Mouse (Mus musculus): ENCODE results near the gene AW011738.

Gene AW011738

GRCm38 (mm10) chr4:156200623-156201475, 2.3 kb upstream of the AW011738 start, which contains the start of gene Isg15:
TSS of gene Isg15 (minus strand) at chr4:156200818.
- DNase-seq = no peak

- no peak for DNase-seq
Measured at GRCm38 (mm10) chr4:156202462-156202893, 626 bp upstream of the AW011738 start.

- DNase-seq = peak; percentile 56
Measured at GRCm38 (mm10) chr4:156203413-156204131, 468 bp downstream of the AW011738 start.

DNA sequence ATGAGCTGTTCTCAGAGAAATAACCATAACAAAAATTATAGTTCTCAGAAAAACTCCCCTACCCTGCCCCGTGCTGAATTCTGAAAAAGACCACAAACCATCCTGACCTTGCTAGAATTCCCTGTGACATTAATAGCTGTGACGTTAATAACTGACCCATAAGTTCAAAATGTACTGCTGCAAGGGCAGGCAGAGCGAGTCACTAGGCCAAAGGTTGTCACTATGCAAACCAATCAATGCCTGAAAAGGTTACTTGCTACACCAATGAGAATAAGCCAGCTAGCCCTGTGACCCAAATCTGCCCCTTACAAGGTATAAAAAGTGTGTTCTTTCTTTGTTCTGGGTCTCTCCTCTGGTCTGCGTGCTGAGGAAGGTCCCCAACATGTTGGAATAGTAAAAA, 5.8 kb downstream of the AW011738 start:
- DNase-seq = no peak

GRCm38 (mm10) chr4:156209963-156210635, 7.0 kb downstream of the AW011738 start:
- no peak for DNase-seq

DNA sequence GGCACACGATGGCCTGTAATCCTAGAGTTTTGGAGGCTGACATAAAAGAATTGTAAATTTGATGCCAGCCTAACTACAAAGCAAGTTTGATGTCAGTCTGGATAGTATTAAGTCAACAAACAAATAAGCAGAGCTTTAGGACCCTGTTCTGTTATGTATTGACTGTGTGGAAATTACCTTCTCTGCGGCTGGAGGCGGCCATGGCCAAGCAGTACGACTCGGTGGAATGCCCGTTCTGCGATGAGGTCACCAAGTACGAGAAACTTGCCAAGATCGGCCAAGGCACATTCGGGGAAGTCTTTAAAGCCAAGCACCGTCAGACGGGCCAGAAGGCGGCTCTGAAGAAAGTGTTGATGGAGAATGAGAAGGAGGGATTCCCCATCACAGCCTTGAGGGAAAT, 10.0 kb downstream of the AW011738 start:
- no peak for DNase-seq

- DNase-seq = no peak
Measured at GRCm38 (mm10) chr4:156215649-156216048, 12.5 kb downstream of the AW011738 start, which contains the start of gene Perm1. TSS of gene Perm1 (plus strand) at chr4:156215868.

- DNase-seq = no peak
Measured at GRCm38 (mm10) chr4:156216196-156216595, 13.1 kb downstream of the AW011738 start.

GRCm38 (mm10) chr4:156217022-156217669, 14.0 kb downstream of the AW011738 start:
- DNase-seq = no peak

DNA sequence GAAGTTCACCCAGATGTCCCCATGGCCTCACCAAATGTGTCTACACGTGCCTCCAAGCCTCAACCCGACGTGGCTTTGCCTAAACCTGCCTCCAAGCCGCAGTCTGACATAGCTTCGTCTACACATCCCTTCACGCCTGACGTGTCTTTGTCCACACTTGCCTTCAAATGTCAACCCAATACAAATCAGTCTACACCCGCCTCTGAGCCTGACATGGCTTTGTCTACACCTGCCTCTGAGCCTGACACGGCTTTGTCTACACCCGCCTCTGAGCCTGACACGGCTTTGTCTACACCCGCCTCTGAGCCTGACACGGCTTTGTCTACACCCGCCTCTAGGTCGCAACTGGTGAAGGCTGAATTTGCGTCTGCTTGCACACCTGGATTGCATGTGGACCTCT, 14.7 kb downstream of the AW011738 start:
- no peak for DNase-seq

DNA sequence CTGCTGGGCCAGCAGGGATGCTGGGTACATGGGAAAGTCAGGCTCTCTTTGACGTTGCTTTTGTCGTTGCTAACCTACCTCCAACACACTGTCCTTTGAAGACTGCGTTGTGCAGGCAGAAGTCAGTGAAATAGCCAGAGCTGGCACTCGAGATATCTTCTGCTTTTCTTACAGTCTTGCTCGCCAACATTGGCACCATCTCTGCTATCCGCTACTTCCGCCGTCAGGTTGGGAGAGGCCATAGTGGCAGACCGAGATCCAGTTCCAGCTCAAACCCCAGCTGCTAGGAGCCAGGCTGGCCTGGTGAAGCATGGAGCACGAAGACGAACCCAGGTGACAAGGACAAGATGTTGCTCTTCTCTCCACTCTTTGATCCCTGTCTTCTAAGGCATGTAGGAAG, 16.8 kb downstream of the AW011738 start:
- DNase-seq = no peak

- no peak for DNase-seq
Measured at GRCm38 (mm10) chr4:156224276-156224675, 21.2 kb downstream of the AW011738 start.

GRCm38 (mm10) chr4:156227752-156228392, 24.8 kb downstream of the AW011738 start:
- DNase-seq = no peak

DNA sequence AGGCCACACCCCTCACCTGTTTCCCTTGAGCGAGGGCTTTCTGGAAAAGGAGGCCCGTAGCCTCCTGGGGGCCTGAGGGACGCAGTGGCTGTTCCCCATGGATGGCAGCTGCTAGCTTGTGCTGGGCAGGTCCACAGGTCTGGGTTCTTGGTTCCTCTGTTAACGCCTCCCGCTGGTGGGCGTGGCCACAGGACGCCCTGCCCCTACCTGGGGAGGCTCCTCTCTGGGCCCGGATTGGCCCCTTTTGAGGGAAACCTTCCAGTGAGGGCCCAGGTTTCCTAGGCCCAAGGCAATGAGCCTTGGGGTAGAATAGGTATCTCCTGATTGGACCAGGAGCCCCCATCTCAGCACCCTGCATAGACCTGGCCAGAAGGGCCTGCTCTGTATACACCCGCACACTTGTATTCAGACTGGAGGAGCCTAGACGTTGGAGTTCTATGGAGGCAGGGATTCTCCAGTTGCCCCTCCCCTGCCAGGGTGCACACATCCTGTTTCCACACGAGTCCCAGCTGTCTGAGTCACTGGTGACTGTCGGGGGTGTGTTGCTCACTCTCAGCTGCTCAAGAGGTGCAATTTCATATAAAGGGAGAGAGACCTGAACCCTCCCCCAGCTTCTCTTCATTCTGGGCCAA, 25.4 kb downstream of the AW011738 start:
- no peak for DNase-seq

GRCm38 (mm10) chr4:156234021-156234501, 31.0 kb downstream of the AW011738 start:
- peak; percentile 41 for DNase-seq

- peak; percentile 84 for DNase-seq
Measured at GRCm38 (mm10) chr4:156234701-156235213, 31.7 kb downstream of the AW011738 start, which contains the start of gene Plekhn1. TSS of gene Plekhn1 (minus strand) at chr4:156234857.

- peak; percentile 47 for DNase-seq
Measured at GRCm38 (mm10) chr4:156235360-156235770, 32.3 kb downstream of the AW011738 start.

GRCm38 (mm10) chr4:156235808-156236533, 32.9 kb downstream of the AW011738 start, which contains the start of gene Noc2l:
TSS of gene Noc2l (plus strand) at chr4:156236010.
- peak; percentile 96 for DNase-seq

DNA sequence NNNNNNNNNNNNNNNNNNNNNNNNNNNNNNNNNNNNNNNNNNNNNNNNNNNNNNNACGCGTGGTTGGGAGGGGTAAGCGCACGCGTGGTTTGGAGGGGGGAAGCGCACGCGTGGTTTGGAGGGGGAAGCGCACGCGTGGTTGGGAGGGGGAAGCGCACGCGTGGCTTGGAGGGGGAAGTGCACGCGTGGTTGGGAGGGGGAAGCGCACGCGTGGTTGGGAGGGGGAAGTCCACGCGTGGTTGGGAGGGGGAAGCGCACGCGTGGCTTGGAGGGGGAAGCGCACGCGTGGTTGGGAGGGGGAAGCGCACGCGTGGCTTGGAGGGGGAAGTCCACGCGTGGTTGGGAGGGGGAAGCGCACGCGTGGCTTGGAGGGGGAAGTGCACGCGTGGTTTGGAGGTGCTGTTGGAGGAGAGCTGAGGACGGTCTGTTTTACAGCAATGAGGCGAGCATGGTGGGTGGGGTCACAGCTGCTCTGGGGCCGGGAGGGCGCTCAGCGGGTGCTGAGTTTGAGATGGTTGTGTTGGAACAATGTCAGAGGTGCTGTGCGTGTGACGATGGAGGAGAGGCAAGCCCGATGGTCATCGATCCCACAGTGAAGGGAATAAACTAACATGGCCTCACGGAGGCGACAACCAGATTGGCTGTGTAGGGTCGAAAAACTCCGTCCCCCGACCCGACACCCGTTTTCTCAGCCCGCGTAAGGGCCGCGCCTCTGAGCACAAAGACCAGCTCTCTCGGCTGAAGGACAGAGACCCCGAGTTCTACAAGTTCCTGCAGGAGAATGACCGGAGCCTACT, 33.7 kb downstream of the AW011738 start:
- peak; percentile 46 for DNase-seq

DNA sequence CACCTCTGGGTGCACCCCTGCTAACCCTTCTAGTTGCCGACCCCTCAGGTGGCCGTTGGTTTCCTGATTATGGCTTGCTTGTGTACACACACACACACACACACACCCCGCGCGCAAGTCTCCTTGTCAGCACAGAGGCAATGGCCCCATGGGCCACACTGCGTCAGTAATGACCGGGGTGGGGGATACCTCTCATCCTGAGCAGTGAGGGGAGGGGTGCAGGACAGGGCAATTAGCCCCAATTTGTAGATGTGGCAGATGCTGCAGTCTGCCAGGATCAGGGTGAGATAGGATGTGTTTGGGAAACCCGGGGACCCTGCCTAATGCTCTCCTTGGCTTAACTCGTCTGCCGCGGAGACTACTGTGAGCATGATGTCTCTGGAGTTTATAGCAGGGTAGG, 46.5 kb downstream of the AW011738 start:
- DNase-seq = no peak

Data from thymus, postnatal 4 days (tissue).